Mouse (Mus musculus) kidney, postnatal 14 days (tissue): ENCODE results near the gene Gm27027.

ENCODE experiments used
- DNase-seq: peaks from one replicate; pipeline ENCODE4 v3.0.0; 2022; ENCODE audit warnings: mixed read lengths

The Gm27027 gene

DNA sequence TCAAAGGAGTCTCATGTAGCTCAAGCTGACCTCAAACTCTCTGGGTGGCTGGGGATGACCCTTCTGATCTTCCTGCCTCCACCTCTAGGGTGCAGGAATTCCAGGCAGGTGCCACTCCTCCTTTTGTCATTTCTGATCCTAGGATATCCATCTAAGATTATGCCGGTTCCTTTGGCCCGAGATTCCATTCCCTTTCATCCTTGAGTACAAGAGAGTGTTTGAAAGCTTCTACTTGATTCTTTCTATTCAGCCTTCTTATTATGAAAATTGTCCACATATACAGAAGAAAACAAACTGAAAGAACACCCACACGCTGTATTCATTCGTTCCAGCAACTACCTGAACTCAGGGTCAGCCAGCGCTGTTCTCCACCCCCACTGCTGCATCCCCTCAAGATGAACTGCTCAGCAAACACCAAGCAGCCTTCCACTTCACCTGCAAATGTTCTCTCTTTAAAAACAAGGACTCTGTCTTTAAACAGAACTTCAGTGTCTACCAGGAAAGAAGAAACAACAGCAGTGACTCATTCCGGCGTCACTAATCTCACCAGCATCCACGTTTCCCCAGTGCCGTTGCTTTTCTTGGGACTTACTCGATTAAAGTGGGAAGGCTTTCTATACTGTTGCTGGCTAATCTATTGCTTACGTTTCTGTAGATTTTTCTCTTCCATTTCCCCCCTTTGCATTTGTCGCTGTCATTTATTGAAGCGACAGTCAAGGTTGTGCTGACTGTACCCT lies 68.3 kb downstream of the Gm27027 start:
- DNase-seq: no peak

DNA sequence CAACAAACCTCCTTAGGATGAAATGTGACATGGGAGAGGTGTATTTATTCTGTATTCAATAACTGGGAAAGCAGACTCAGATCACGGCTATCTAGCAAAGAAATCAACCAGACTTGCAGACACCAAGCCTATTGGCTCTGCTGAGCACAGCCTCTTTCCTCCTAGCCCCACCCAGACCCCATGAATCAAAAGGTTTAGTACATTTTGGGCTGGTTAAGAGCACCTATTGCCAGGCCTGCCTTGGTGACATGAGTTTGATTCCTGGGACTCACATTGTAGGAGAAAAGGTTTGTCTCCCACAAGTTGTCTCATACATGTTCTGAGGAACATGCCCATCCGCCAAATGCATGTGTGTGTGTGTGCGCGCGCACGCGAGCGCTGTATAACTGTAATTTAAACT lies 70.0 kb downstream of the Gm27027 start:
- no peak for DNase-seq

DNA sequence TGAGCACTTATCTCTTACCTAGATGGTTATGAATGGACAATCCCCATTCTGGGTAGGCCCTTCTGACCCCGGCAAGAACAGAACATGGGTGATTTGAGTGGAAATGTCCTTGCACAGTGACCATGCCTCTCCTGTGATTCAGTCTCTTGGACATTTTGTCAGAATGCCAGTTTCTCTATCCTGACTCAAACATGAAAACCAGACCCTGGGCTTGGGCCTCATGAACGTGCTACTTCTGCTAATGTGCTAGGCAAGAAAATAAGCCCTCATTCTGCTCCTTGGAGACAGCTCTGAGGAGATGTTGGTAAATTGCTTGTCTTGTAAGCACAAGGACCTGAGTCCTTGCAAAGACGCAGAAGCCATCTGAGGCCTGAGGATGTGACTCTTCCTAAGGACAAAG lies 77.1 kb downstream of the Gm27027 start:
- DNase-seq: no peak

DNA sequence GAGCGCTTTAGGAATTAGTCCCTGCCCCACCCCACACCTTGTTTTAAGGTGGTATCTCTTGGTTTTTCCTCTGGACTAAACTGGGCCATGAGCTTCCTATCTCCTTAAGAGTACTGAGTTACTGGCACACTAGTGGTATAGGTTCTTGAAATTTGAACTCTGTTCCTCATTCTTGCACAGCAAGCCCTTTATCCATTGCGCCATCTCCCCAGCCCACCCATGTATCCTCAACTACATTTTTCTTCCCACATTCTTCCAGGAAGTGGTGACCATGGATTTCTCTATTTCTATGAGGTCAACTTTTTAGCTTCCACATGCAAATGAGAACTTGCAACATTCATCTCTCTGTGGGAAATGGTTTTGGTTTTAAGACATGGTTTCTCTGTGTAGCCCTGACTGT lies 82.6 kb downstream of the Gm27027 start:
- no peak for DNase-seq

DNA sequence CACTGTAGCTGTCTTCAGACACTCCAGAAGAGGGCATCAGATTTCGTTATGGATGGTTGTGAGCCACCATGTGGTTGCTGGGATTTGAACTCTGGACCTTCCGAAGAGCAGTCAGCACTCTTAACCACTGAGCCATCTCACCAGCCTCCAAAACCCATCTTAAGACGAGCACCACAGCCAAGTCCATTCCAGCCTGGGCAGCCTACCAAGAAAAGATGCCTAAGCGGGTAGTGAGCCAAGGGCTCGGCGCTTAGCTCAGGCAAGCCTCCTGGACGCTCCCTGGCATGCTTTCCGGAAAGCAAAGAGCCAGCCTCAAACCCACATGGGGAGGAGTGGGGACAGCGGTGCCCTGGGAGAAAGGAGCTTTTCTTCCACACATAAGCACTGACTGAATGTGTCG lies 84.2 kb downstream of the Gm27027 start:
- peak; percentile 31 for DNase-seq

DNA sequence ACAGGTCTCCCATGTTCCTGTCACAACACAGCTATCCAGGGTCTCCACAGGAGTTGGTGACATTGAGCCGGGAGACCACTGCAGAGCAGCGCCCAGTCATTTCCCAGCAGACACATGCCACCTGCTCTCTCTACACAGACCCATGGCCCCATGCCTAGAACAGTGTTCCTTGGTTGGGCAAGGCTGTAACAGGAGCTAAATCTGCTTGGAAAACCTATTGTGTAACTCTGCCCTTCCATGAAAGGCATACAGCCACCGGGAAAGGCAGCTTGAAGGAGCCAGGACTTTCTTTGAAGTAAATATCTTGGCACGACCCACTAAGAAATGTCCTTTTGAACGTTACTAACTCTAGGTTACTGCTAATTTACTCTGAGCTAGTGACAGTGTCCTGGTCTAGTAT lies 86.4 kb downstream of the Gm27027 start:
- DNase-seq: no peak

DNA sequence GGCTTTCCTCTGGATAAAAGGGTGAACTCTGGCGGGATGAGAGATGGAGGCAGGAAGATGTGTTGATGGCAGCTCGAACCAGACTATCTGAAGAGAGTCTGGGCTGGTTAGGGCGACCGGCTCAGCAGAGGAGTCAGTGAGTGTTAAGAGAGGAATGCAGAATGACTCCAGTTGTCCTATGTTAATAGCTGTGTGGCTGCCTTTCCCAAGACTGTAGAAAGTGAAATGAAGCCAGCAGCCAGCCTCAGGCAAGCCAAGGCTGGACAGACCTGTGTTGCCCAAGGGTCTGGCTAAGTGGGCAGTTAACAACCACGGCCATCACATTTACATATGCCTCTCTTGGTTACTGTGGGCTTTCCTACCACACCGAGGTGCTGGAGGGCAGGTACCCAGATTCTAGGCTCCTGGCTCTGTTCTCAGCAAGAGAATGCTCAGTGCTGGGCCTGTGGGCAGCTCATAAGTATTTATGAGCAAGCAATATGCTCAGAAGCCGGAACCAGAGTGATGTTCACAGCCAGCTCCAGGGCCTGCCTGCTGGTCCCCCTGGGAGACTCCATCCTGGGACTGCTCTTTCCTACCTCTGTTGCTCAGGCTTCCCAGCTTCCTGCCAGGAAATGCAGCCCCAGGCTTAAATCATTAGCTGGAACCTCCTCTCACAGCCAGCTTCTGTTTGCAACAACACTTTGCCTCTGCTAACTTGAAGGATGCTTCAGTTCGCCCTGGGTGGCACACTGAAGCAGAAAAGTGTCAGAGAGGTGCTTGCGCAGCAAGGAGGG lies 88.4 kb downstream of the Gm27027 start:
- peak; percentile 51 for DNase-seq
